Mouse (Mus musculus) c-Kit-positive CD71-positive TER-119-negative erythroid progenitor cells, embryonic 14.5 days (primary cell): ENCODE data around the gene Dohh.

ENCODE experiments used
- DNase-seq: peaks from one replicate; pipeline ENCODE4 v3.0.0-alpha.2; 2013; ENCODE audit warnings: low read depth

Gene Dohh

GRCm38 (mm10) chr10:81384605-81384982, 366 bp downstream of the Dohh start:
- DNase-seq: no peak

DNA sequence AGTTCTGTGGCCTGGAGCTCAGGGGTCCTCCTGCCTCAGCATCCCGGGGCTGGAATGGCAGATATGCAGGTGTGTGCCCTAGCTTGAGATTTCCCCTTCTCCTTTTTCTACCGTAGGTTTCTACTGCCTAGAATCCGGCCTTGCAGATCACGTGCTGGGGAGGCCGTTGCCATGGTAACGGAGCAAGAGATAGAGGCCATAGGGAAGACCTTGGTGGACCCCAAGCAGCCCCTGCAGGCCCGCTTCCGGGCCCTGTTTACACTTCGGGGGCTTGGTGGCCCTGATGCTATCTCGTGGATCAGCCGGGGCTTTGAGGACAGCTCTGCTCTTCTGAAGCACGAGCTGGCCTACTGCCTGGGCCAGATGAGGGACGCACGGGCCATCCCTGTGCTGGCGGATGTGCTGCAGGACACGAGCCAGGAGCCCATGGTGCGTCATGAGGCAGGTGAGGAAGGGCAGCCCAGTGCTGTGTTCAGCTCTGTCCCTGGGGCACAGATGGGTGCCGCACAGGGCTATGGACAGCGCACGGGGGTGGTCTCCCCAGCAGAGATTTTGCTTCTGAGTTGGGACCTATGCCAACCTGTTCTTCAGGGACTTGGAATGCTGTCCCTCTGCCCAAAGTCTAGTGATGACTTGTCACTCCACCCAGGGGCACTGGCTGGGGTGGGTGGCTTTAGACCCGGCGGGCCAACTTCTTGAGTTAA, 1.5 kb downstream of the Dohh start:
- no peak for DNase-seq

- DNase-seq: no peak
Observed at GRCm38 (mm10) chr10:81387716-81388115, 3.5 kb downstream of the Dohh start.

DNA sequence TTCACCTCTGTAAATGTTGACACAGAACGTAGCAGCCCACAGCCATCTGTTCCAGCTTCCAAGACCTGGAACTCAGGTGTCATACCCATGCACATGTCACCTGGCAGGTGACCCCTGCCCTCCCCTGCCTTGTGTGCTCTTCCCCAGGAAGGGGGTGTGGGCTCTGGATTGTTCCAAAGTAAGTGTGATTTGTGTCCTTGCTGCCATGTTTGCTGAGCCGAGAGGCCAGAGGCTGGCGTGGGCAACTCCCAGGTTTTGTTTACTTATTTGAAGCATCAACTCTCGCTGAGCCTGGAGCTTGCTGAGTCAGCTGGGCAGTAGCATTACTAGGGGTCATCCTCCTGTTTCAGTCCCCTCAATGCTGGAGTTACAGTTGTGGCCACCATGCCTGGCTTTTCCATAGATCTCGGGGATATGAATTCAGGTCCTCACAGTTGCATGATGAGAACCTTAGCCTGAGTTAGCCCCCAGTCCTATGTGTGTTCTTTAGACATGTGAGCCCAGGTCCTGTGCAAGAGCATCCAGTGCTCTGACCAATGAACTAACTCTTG, 4.4 kb downstream of the Dohh start, which contains the start of gene Gm48552:
Gene Gm48552, plus strand, starts transcription at position 501 of the 551 bp plus-strand sequence.
- no peak for DNase-seq

DNA sequence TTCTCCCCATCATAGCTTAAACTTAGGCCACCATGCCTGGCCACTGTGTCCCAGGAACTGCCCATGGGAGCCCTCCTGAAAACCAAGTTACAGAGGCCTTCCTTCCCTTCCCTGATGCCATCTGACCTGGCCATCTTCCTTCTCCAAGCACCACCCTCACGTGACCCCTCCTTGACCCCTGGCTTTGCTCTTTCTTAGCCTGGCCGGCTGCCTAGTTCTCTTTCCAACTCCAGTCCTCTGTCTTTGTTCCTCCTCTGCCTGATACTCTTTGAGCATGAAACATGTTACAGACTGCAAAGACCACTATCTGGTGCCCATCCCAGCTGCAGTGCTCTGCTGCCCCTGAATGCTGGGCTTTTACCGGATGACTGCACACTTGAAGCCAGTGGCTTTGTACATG, 5.1 kb downstream of the Dohh start:
- no peak for DNase-seq

GRCm38 (mm10) chr10:81389801-81390677, 5.8 kb downstream of the Dohh start:
- DNase-seq: no peak

DNA sequence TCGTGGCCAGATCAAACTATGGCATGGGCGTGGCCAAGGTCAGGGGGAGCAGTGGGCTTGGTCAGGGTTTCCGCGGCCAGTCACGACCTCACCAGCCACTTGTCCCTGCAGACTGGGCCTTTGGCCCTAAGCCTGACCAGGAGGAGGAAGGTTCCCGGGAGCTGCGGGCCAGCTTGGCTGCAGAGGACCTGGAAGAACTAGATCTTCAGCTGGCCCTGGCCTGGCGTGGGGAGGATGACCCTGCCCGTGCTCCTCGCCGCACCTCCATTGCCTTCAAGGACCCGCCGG, 6.4 kb downstream of the Dohh start:
- DNase-seq: no peak

DNA sequence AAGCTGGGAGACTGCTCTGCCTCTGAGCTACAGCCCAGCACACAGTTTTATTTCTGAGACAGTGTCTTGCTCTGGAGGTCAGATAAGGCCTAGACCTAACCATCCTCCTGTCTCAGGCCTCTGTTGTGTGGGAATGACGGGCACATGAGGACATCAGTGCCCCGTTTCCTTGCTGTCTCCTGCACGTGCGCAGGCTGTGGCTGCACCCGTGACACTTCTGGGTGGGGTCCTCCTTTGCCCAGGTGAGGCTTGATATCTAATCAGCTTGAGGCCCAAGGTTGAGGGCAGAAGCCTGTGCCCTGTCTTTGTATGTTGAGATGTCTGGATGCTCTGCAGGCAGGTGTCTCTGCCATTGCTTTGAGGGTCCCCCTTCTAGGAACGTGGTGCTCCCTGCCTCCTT, 8.0 kb downstream of the Dohh start:
- DNase-seq: no peak

DNA sequence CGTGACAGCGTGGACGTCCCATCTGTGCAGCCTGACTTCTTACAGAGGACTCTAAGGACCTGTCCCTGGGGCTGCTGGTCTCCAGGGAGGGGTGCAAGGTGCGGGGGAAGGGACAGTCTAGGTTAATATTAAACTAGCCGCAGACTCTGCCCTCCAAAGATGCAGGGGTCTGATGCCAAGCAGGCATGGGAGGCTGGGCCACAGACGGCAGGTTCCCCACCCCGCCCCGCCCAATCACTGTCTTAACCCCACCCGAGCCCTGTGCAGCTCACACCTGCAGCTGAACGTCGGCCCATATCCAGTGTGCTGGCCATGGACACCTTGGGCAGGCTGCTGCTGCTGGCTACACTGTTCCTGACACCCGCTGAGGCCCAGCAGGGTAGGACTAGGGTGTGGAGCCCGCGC, 8.6 kb downstream of the Dohh start, which contains the start of gene Smim24:
Gene Smim24, plus strand, starts transcription at position 271 of the 405 bp plus-strand sequence.
- no peak for DNase-seq

GRCm38 (mm10) chr10:81393456-81394063, 9.3 kb downstream of the Dohh start:
- DNase-seq: no peak

DNA sequence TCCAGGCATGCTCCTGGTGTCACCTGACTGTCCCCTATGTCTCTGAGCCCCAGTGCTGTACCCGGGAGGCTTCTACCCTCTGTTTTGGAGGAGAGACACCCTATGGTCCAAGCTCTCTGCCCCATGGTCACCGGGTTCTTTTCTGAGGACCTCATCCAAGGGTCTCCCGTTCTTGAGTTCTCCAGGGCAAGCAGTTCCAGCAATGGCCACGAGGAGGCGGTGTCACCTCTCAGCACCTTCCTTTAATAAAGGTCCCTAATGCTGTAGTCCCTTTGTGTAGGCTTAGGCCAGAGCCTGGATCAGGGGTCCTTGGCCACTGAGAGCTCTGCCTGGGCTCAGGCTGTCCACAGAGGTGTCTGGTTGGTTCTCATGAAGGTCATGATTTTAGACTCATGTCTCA, 10.9 kb downstream of the Dohh start:
- DNase-seq: no peak

DNA sequence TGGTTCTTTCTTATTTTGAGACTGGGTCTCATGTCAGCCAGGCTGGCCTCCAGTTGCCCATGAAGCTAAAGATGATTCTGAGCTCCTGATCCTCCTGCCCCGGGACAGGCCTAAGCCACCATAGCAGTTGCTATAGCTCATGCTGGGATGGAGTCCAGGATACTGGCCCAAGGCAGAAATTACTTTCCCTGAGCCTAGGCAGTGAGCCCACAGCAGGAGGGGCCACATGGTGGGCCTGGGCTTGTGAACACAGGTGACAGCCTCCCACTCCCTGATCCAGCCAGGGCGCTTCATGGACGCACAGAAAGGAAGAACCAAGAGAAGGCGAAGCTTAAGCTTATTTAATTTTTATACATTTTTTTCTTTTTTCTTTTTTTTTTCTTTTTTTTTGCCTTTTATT, 11.6 kb downstream of the Dohh start:
- DNase-seq: no peak

DNA sequence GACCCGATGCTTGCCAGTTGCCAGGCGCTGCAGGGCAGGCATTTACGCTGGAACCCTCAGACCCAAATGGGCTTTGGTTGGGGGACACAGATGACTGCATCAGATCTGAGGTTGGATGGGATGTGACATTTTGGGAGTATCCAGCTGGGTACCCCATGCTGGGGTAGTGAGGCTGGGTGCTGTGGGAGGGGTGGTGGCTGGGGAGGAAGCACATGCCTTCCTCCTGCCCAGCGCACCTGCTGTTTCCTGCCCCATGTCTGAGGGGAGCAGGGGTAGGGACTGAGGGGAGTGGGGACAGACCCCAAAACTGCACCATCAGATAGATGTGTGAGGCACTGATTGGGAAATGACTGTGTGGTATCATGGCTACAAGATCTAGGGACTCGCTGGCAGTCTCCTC, 12.5 kb downstream of the Dohh start:
- no peak for DNase-seq

DNA sequence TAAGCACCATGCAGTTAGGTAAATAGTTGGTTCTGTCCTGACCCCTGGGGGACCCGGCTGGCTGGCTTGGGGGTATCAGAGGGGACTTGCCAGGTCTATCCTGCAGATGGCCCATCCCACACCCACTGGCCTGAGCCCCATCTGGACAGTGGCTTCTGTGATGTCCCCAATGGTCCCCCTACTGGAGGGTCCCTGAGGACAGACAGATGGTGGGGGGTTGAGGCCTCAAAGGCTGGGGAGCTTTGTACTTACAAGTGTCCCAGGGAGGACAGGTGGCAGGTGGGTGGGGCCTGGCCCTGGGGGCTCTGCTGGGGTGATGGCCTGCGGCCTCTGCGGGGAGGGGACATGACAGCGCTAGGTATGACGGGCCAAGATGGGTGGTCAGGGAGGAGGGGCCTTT, 15.1 kb downstream of the Dohh start:
- DNase-seq: no peak

GRCm38 (mm10) chr10:81399798-81400308, 15.6 kb downstream of the Dohh start:
- DNase-seq: no peak

- no peak for DNase-seq
Observed at GRCm38 (mm10) chr10:81400371-81401204, 16.4 kb downstream of the Dohh start.

GRCm38 (mm10) chr10:81401205-81401520, 16.9 kb downstream of the Dohh start:
- DNase-seq: no peak

DNA sequence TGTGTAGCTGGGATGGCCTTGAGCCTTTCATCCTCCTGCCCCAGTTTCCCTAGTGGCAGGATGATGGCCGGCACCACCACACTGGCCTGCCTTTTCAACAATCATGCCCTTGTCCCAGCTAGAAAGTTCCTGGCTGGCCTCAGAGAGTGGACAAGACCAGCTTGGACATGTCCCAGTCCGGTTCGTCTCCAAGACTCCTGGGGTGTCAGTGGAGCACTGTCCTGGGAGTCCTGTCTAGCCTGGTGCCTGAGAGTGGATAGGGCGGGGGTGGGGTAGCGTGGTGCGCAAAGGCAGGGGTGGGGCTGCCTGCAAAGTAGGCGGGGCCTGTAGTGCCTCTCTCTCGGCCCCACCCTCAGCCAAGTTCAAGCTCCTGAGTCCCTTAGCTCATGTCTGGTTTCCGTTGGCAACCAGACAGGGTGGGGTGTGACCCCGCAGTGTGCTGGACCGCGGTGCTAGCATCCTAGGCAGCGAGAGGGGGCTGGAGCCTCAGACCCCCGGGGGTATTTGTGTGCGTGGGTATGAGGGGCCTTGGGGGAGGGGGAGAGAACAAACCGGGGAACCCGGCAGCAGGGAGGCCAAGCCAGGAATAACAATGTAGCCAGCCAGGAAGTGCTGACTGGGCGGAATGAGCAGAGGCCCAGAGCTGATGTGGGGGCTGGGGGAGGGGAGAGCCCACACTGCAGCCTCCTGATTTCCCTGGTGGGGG, 17.4 kb downstream of the Dohh start:
- DNase-seq: peak; percentile 69

DNA sequence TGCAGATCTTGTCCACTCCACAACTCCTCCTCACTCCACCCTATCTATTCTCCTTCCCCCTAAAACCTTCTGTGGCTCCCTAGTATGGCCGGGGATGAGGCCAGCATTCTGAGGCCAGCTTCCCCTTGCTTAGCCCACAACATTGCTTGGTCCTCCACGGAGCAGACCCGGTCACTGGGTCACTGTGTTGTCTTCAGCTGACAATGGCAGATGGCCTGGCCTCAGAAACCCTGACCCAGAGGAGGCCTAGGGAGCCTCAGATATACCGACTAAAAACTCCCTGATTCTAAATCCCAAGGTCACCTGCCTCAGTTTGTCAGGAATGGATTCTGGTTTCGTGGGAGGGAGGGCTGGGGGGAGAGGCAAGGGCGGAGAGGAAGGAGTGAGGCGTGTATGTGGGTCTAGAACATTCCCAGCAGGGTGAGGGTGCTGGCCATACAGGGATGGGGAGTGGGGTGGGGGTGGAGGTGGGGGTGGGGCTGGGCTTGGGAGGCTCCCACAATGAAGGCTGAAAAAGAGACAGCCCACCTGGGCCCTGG, 18.1 kb downstream of the Dohh start:
- no peak for DNase-seq

- no peak for DNase-seq
Observed at GRCm38 (mm10) chr10:81403511-81403910, 19.3 kb downstream of the Dohh start.

DNA sequence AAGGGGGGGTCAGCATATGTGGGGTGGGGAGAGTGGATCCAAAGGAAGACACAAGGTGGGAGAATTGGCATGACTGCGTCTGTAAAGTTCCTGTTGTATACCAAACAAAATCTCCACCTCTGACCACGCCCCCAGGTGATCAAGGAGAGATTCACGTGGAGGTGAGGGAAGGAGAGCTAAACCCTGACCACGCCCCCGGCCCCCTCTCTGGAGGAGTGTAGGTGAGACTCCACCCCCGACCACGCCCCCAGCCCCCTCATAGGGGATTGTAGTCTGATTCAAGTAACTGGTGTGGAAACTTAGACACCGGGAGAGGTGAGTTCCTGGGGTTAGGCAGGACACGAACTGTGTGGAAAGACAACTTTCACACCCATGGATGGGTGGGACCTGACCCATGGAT, 19.9 kb downstream of the Dohh start:
- no peak for DNase-seq
